Comparison of ENCODE assay signal across 8 mouse cellular contexts in the genomic region with DNA sequence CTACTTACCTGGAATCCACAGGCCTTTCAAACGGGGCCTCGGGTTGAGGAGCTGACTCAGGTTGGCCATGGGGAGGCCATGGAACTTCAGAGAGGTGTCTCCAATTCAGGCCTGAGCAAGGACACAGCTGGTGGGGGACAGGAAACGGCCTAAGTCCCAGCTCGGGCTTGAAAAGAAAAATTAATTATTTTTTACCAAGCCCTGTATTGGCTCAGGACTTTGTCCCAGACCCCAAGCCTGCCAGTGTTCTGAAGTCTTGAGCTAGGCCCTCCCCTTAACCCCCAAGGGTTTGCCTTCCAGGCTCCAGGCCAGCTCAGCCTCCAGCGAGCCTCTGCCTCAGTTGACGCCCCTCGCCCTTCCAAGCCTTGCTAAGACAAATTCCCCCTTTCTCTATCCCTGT. TPM values are rescaled to one million over a fixed set of nuclear protein-coding genes. Genes with fewer than 3 reads are reported as not detected.
DNase-seq lines count a peak whose midpoint lies in the region; ATAC-seq and TF ChIP-seq lines count a peak whose summit lies in the region.
"Had no signal": no experiment of that assay in that cellular context is flagged by ENCODE, and none has a peak within 500 bp of the region (broad histone marks: within the 10 kb centered on the region; RNA-seq: fewer than 3 reads in every experiment).

TSS of gene Pth1r (minus strand) at position 185 of the 400 bp plus-strand sequence.

- no peak within 1 kb of the TSS for H3K4me2 ChIP-seq in hindbrain, postnatal 0 days (ENCODE audit: low read depth, low read length)
- 0 out of 2 replicates have a peak within 1 kb of the TSS, but pooled peaks have one; percentile 7 for H3K4me2 ChIP-seq in limb, embryonic 15.5 days

- no peak for TF ChIP-seq POLR2A in lung, adult 2 months (IDR thresholded peaks at IDR 0.05; ENCODE audit: borderline replicate concordance, extremely low read depth, low read depth, low read length)
- no peak for TF ChIP-seq POLR2A in embryonic fibroblast, embryonic 13.5 days (IDR thresholded peaks at IDR 0.05; ENCODE audit: low read depth, low read length)

- H3K4me1 ChIP-seq in lung, adult 2 months (ENCODE audit: control insufficient read depth, insufficient read depth, low read length), result peaks cover 3% of the 10 kb centered on the region; the same call in 1 of the 2 replicates
- H3K4me1 ChIP-seq in embryonic fibroblast, embryonic 13.5 days (ENCODE audit: control insufficient read depth, insufficient read depth, low read length), result no peaks in the 10 kb centered on the region
- no peaks in the 10 kb centered on the region for H3K4me1 ChIP-seq in hindbrain, postnatal 0 days (ENCODE audit: insufficient read depth, low read length)
- peaks cover 65% of the 10 kb centered on the region for H3K4me1 ChIP-seq in limb, embryonic 15.5 days

- H3K9ac ChIP-seq in hindbrain, postnatal 0 days (replicated peaks; ENCODE audit: low read length), result no peak within 1 kb of the TSS
- no peak within 1 kb of the TSS for H3K9ac ChIP-seq in limb, embryonic 15.5 days

- no peaks in the 10 kb centered on the region for H3K9me3 ChIP-seq in hindbrain, postnatal 0 days (ENCODE audit: low read length)
- no peaks in the 10 kb centered on the region for H3K9me3 ChIP-seq in limb, embryonic 15.5 days

- H3K27ac ChIP-seq in embryonic fibroblast, embryonic 13.5 days (ENCODE audit: insufficient read depth, low read length), result no peak within 1 kb of the TSS
- no peak within 1 kb of the TSS for H3K27ac ChIP-seq in hindbrain, postnatal 0 days
- no peak within 1 kb of the TSS for H3K27ac ChIP-seq in limb, embryonic 15.5 days

- WGBS in lung, adult 2 months, result 73% methylated on average over 7 of the region's 7 CpGs
- WGBS in hindbrain, postnatal 0 days, result 73% methylated on average over 7 of the region's 7 CpGs
- WGBS in limb, embryonic 15.5 days, result 37% methylated on average over 7 of the region's 7 CpGs

- intact Hi-C loops in gastrocnemius, postnatal 36 days (cut with DNase I), result no loop called here

- no peak for ATAC-seq in hindbrain, postnatal 0 days
- no peak for ATAC-seq in limb, embryonic 15.5 days (ENCODE audit: insufficient number of reproducible peaks, low FRiP score, low TSS enrichment, low read depth)

- H3K27me3 ChIP-seq in hindbrain, postnatal 0 days (ENCODE audit: insufficient read depth, low read length), result no peaks in the 10 kb centered on the region
- H3K27me3 ChIP-seq in limb, embryonic 15.5 days, result peaks cover 20% of the 10 kb centered on the region

- no peak for DNase-seq in lung, adult 2 months
- DNase-seq in lung, adult 18-20 months, result no peak
- DNase-seq in hindbrain, postnatal 0 days (ENCODE audit: low spot score), result no peak
- no peak for DNase-seq in left cerebral cortex, adult 8-10 months (ENCODE audit: low spot score in 2 of 2)
- DNase-seq in gastrocnemius, postnatal 36 days, result no peak
- DNase-seq: thymus, postnatal 14 days had no signal

- H3K4me3 ChIP-seq in lung, adult 2 months (replicated peaks; ENCODE audit: extremely low read depth, low read depth, low read length), result no peak within 1 kb of the TSS
- H3K4me3 ChIP-seq in embryonic fibroblast, embryonic 13.5 days (ENCODE audit: insufficient read depth, low read length), result no peak within 1 kb of the TSS
- H3K4me3 ChIP-seq in hindbrain, postnatal 0 days (ENCODE audit: low read length), result no peak within 1 kb of the TSS
- no peak within 1 kb of the TSS for H3K4me3 ChIP-seq in limb, embryonic 15.5 days

- H3K36me3 ChIP-seq in hindbrain, postnatal 0 days (ENCODE audit: insufficient read depth, low read length), result no peaks in the 10 kb centered on the region
- no peaks in the 10 kb centered on the region for H3K36me3 ChIP-seq in limb, embryonic 15.5 days

- no peak for TF ChIP-seq CTCF in lung, adult 2 months (IDR thresholded peaks at IDR 0.05; ENCODE audit: insufficient read depth, low read length)
- no peak for TF ChIP-seq CTCF in embryonic fibroblast, embryonic 13.5 days (IDR thresholded peaks at IDR 0.05; ENCODE audit: borderline replicate concordance, insufficient read depth, low read length)
- TF ChIP-seq CTCF in hindbrain, postnatal 0 days (IDR thresholded peaks at IDR 0.05; ENCODE audit: low read depth), result no peak

RNA-seq across cellular contexts. Expression of gene Pth1r, which starts in this region (rescaled TPM):
- 13.8 and 14.0 TPM in 2 replicates for polyA plus RNA-seq in lung, adult 2 months (2012; rRNA removed)
- polyA plus RNA-seq in embryonic fibroblast, embryonic 13.5 days (2011; ENCODE audit: insufficient read length, low read depth, missing spikeins), result 9.0 and 13.3 TPM in 2 replicates
- total RNA-seq in hindbrain, postnatal 0 days (2014; rRNA removed), result 27.7 and 29.2 TPM in 2 replicates
- polyA plus RNA-seq in hindbrain, postnatal 0 days (2015; fragmentation: Nextera tagmentation; extraction: Ambion mirVana), result 11.7 and 12.5 TPM in 2 replicates
- 82.6 and 110 TPM in 2 replicates for polyA plus RNA-seq in limb, embryonic 15.5 days (2015; fragmentation: Nextera tagmentation; extraction: Ambion mirVana)
- total RNA-seq in left cerebral cortex, adult 8-10 months (2022), result 1 to 10 TPM; 8.4 to 8.7 (median 8.6) TPM
- total RNA-seq in gastrocnemius, postnatal 36 days (2021), result 1 to 10 TPM in 1 of 2 experiments, under 1 TPM in 1; 0.74 to 1.1 TPM

Comparison
In these comparisons a context has a peak if more than half of its experiments do, and no peak if none do; other contexts are left out.
1. RNA of gene Pth1r (total RNA-seq): 27.7 to 29.2 TPM in hindbrain, postnatal 0 days and 8.4 to 8.7 TPM in left cerebral cortex, adult 8-10 months; 0.74 to 1.1 TPM in gastrocnemius, postnatal 36 days; every median in the first group is over 4 times any median in the second.